Mouse (Mus musculus): Measurements from ENCODE around the gene Gins1.
A peak's percentile ranks its signal among the peaks of the same experiment; 100 is the strongest.
"Not testable (repeated sequence)": the region's sequence is repeated elsewhere in the genome, so short reads cannot be mapped to it uniquely, and the experiment has no call there.

Gene Gins1

GRCm38 (mm10) chr2:150904936-150905450 lies at the start of gene Gins1:
Gene Gins1 (plus strand): TSS chr2:150905400.
- DNase-seq, result no peak

DNA sequence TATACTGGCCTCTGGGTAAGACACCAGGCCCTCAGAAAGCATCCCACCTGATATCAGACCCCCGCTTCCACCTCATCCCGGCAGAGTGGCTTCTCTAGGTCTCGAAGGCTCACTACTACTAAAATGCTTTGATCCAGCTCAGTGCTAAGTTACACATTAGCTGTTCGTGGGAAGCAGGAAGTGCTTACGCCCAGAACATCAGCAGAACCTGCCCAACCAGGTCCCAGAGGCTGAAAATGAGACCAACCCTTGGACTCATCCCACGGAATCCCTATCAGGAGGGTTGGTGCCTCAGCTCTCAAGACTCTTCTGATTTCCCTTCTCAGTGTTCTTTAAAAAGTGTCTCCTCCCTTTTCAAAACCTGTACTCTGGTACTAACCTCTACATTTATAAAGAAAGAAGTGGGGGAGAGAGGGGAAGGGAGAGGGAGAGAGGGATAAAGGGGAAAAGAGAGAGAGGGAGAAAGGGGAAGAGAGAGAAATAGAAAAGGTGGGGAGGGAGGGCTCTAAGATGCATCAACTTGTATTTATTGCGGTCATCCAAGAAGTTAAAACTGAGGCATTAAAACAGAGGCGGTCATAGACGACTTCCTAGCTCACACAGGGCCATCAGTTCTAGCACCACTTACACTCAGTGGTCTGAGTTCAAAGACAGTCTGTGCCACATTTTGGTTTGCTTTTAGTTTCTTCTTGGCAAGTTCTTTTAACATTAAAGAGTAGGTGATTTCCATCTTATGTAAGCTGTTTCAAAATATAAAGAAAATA lies 46.3 kb upstream of the Gins1 start:
- no peak for DNase-seq

GRCm38 (mm10) chr2:150859709-150860470 lies 45.3 kb upstream of the Gins1 start:
- no peak for DNase-seq

DNA sequence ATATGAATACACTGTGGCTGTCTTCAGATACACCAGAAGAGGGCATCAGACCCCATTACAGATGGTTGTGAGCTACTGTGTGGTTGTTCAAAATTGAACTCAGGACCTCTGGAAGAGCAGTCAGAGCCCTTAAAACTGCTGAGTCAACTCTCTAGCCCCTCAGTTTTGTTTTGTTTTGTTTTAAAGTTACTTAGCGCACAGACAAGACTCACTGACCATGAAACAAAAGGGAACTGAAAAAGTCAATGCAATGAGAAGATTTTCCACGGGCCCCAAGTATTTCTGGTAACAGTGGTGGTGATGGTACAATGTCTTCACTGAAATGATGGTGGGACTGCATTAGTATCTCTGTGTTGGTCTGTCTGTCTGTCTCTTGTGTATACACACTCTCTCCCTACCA lies 44.1 kb upstream of the Gins1 start:
- no peak for DNase-seq

- no peak for DNase-seq
These were observed 38.2 kb upstream of the Gins1 start for GRCm38 (mm10) chr2:150867021-150867420.

DNA sequence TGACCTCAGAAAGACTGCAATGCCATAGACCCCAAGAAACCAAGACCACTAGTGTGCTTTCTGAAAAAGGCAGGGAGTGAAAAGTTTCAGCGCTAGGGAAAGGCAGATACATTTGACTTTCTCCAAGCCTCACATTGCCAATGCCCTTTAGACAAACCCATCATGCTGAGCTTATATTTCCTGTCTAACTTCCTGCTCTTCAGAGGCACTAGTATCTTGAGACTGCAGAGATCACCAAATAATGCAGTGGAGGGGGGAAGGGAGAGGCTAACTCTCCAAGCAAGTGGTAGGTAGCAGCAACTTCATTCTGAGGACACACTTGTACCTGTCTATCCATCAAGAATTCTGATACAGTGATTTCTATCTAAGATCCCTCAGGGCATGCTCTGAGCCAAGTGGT lies 35.8 kb upstream of the Gins1 start:
- DNase-seq, result no peak

- no peak for DNase-seq
These were observed 30.7 kb upstream of the Gins1 start for GRCm38 (mm10) chr2:150874508-150874907.

GRCm38 (mm10) chr2:150875226-150875625 lies 30.0 kb upstream of the Gins1 start:
- DNase-seq, result no peak

DNA sequence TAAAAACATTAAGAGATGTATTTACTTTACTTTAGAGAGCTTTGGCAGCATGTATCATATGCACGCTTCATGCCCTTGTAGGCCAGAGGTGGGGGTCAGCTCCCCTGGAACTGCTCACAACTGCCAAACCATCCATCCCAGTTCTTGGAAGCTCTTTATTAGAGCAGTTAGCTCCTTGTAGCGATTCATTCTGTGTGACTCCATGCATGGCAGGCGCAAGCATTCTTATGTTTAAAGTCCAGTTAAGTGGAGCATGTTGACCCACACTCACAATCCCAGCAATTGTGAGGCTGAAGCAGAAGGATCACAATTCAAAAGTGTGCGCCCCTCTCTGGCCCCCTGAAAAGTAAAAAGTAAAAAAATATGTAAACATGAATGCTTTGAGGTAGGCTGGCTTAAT lies 27.6 kb upstream of the Gins1 start:
- DNase-seq, result no peak

- no peak for DNase-seq
These were observed 21.0 kb upstream of the Gins1 start for GRCm38 (mm10) chr2:150884075-150884778.

DNA sequence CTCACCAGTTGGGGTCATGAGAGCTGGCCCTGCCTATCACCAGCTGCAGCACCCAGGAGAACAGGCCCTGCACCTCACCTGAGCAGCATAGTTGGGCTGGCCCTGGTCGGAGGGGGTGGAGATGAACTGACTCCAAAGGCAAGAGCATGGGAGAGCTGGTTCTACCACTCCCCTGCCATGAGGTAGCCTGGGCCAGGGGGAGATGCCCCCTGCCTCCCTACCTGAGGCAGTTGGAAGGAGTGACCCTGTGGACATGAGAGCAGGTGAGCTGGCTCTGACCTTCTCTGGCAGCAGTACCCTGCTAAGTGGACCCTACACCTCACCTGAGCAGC lies 20.5 kb upstream of the Gins1 start:
- no peak for DNase-seq

DNA sequence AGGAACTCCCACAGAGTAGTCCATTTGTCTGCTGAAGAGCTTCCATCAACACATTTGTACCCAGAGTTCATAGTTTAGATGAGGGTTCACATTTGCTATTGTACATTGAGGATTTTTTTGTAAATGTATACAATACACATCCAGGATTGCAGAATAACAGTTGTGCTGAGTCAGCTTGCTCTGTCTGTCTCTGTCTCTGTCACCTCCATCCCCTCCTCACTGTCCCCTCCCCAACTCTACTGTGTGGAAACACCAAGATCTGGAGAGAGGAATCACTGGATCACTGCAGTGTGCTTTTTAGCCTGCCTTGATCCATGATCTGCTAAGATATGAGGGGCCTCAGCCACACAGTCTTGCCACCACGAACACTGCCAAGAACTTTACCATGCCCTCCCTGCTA lies 19.4 kb upstream of the Gins1 start:
- DNase-seq, result no peak

DNA sequence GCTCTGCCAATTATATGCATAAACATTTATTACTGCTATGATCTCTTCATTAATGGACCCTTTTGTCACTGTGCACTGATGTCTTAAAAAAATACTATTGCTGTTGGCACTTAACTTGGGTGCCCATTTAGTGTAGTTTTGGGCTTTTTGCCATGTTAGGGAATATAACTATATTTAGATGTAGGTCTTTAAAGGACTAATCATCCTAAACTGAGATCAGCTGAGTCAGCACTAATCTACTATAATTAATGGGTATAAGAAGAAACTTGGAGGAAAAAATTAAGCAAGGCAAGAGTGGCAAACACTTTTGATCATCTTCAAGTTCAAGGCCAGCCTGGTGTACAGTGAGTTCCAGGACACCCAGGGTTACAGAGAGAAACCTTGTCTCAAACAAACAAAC lies 18.9 kb upstream of the Gins1 start:
- no peak for DNase-seq

GRCm38 (mm10) chr2:150887370-150887769 lies 17.8 kb upstream of the Gins1 start:
- DNase-seq, result no peak

DNA sequence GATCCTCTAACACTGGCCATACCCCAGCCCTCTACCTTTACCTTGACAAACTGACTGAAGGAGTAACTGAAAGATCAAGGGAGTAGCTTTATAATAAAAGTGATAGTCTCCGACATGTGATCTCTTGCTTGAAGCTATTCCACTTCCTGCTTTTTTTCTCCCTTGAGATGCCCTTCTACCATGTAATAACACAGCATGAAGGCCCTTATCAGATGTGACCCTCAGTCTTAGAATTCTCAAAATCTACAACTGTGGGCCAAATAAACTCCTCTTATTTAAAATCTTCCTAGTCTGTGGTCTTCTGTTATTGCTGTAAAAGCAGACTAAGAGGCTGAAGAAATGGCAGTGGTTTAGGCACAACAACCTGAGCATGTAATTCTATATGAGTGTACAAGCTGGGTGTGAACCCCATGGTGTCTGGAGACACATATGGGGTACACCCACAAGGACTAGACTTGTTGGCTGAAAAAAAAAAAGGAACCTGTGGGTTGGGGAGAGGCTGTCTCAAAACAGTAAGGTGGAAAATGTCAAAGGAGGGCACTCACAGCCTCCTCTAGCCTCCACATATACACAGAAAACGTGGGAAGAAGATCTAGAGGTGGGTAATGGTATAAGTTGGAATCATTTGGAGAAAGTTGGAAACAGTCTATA lies 10.5 kb upstream of the Gins1 start:
- DNase-seq, result no peak

DNA sequence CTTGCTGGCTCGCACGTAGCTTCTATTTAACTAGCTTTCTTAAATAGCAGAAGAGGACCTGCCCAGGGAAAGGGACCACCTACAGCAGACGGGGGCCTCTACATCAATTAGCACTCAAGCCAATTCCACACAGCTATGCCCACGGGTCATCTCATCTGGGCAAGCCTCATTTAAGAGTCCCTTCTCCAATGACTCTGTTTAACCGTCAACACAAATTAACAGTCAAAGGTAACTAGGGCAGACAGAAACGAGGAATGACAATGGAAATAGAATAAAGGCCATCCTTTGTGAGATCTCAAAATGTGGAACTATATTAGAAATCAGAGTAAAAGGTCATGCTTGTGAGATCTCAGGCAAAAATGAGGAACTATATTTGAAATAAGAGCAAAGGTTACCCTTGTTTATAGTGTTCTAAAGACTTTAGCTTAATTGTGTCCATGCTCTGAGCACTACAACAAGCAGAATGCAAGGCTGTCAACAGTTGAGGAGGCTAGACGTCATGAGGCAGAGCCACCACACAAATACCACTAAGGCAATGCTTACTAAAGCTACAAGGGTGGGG lies 9.4 kb upstream of the Gins1 start:
- peak; percentile 86 for DNase-seq

DNA sequence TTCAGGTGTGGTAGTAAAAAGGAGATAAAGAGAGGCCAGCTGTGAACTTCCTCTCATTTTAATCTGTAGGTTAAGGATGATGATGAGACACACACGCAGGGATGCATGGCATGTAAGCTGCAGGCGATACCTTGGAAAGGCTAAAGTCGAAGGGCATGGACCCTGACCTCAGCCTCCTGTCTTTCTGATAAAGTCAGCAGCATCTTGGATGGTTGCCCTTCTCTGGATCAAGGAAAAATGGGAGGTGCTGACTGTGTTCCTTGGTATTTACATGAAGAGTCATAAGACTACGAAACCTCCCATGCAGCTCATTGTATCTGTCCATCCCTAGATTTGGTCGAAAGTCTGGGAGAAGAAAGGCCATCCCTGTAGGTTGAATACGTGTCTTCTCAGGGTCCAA lies 4.9 kb upstream of the Gins1 start:
- no peak for DNase-seq

- DNase-seq, result no peak
These were observed 2.9 kb upstream of the Gins1 start for GRCm38 (mm10) chr2:150902347-150902746.

- DNase-seq, result peak; percentile 98
These were observed 796 bp upstream of the Gins1 start, which contains the start of gene Abhd12 for GRCm38 (mm10) chr2:150904272-150904935. Gene Abhd12 (minus strand): TSS chr2:150904741.

GRCm38 (mm10) chr2:150908881-150909280 lies 3.7 kb downstream of the Gins1 start:
- DNase-seq, result not testable (repeated sequence)

DNA sequence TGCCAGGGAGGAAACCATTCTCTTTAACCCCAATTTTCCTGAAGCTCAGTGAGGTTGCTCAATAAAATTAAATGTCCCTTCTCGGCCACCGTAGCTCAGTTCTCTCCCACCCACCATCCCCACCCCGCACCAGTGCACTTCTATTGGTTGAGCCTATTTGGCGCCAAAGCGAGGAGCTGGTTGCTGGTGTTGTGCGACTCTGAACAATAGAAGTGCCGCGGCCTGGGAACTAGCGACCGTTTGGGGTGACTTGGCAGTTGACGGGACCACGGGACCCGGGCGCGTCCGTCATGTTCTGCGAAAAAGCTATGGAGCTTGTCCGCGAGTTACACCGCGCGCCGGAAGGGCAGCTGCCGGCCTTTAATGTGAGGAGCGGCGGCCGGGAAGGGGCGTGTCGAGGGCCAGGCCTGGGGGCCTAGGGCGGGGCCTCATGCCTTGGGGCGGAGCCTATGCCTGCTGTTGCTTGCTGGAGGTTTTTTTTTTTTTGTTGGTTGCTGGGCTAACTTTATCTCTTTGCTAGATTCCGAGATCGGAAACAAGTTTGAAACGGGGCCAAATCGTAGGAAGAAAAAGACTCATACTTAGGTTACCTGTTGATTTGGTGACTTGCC lies 4.3 kb downstream of the Gins1 start:
- peak; percentile 98 for DNase-seq
